Mouse (Mus musculus) erythroblast, embryonic 14.5 days (primary cell): ENCODE results near the gene Sypl2.

Source experiments
- GATA1 ChIP-seq: IDR thresholded peaks from 2 replicates; pipeline ENCODE4 v1.6.1; 2012; ENCODE audit warnings: low read length, inconsistent platforms, mixed read lengths
- TAL1 ChIP-seq: IDR thresholded peaks from 3 replicates; pipeline ENCODE4 v1.6.1; 2012; ENCODE audit warnings: low read length, inconsistent platforms, mixed read lengths

GRCm38 (mm10) chr3:108187111-108187795, 39.2 kb downstream of the Sypl2 start:
- TF ChIP-seq TAL1 (no peak), GATA1 (no peak)
